Mouse (Mus musculus): ENCODE measurements around the gene Tet2.

- TF ChIP-seq POLR2A (IDR thresholded peaks at IDR 0.05; ENCODE audit: insufficient read depth, low read length) (no peak), CTCF (IDR thresholded peaks at IDR 0.05; ENCODE audit: low read depth, low read length) (no peak)
Measured at GRCm38 (mm10) chr3:133522289-133522688, 22.6 kb downstream of the Tet2 start.
